Mouse (Mus musculus): ENCODE measurements at regions not wholly inside any gene's neighbourhood (a gene's known extent, or its start where the extent isn't known, plus 50 kb on each side); places are given as distances from the start of the nearest gene placed in this dataset.

DNA sequence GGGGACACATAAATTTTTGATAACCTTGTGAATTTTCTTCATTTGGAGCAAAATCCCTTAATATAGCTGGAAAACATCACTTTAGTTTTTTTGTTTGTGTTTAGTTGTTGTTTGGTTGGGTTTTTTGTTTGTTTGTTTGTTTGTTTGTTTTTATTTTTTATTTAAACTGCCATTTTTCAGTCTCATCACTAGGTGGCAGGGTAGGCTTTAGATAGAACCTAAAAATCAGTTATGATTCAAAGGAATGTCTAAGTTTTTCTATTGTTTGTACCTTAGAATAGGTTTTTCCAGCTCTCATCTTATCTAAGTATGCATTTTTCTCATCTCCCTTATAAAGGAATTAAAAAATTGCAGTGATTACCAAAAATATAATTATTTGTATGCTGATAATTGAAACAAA is 662.4 kb upstream of the Tacstd2 start:
- TF ChIP-seq CTCF (IDR thresholded peaks at IDR 0.05 in 2 of 3, conservative IDR thresholded peaks at IDR 0.05 in 1 of 3; ENCODE audit: control insufficient read depth in 1 of 3, insufficient read depth in 1 of 3, low read depth in 2 of 3, low read length in 3 of 3, poor library complexity in 1 of 3, severe bottlenecking in 1 of 3) (peak in 1 of 3 experiments; percentile 18; a peak in 1 of 6 replicates), POLR2A (IDR thresholded peaks at IDR 0.05; ENCODE audit: control insufficient read depth in 1 of 2, insufficient read depth in 1 of 2, low read depth in 1 of 2, low read length in 2 of 2, poor library complexity in 1 of 2) (no peak), SMC3 (IDR thresholded peaks at IDR 0.05; ENCODE audit: low read depth, low read length) (peak; percentile 12; the same call in 1 of the 2 replicates), KAT2A (conservative IDR thresholded peaks at IDR 0.05; ENCODE audit: low read depth, low read length) (no peak), MAZ (IDR thresholded peaks at IDR 0.05; ENCODE audit: low read depth, low read length) (no peak), TAL1 (IDR thresholded peaks at IDR 0.05; ENCODE audit: low read length) (no peak), ETS1 (IDR thresholded peaks at IDR 0.05; ENCODE audit: low read depth, low read length) (no peak), MYB (IDR thresholded peaks at IDR 0.05; ENCODE audit: low read depth, low read length) (no peak), MAX (IDR thresholded peaks at IDR 0.05; ENCODE audit: low read length) (no peak), CHD1 (IDR thresholded peaks at IDR 0.05; ENCODE audit: low read depth, low read length) (no peak), GABPA (IDR thresholded peaks at IDR 0.05; ENCODE audit: low read depth, low read length) (no peak), CHD2 (IDR thresholded peaks at IDR 0.05; ENCODE audit: low read length) (no peak), ZMIZ1 (IDR thresholded peaks at IDR 0.05; ENCODE audit: low read depth, low read length) (no peak)
